Mouse (Mus musculus): ENCODE results near the gene Rft1.
"Not testable (repeated sequence)": the region's sequence is repeated elsewhere in the genome, so short reads cannot be mapped to it uniquely, and the experiment has no call there.

The Rft1 gene

GRCm38 (mm10) chr14:30671986-30672312, 17.8 kb downstream of the Rft1 start:
- peak; percentile 56 for DNase-seq (ENCODE audit: low spot score)

DNA sequence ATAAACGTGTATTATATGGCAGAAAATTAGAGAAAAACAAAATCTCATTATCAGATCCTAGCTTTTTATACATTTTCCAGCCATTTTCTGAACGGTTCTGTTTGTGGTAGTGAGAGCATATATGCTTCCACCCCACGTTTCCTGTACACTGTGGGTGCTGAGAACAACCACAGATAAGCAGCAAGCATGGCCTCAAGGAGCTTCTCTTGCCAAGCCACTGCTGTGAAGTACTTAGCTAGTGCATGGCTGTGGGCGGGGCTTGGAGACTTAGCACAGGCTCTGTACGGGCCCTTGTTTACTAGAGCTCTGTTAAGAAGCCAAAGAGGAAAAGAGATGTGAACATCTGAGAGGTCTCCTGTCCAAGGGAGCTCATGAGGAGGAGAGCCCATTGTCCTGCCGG, 20.8 kb downstream of the Rft1 start:
- DNase-seq (ENCODE audit: low spot score), result no peak

DNA sequence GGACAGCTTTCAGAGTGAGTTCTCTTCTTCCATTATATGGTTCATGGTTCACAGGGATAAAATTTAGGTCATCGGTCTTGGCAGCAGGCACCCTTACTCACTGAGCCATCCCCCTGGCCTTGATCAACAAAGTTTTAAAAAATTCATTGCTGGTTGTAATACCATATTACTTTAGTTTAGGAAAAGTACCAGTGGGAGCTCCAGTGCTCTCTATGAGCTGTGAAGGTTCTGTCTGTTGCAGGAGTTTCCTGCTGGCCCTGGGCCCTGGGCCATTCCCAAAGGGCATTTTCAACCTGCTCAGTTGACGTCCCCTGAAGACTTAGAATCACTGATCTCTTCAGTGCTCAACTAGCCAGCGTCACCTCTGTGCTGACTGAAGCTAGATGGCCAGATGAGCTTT, 28.0 kb downstream of the Rft1 start:
- DNase-seq (ENCODE audit: low spot score), result no peak

- no peak for DNase-seq (ENCODE audit: low spot score)
Observed at GRCm38 (mm10) chr14:30690685-30691084, 36.5 kb downstream of the Rft1 start.

DNA sequence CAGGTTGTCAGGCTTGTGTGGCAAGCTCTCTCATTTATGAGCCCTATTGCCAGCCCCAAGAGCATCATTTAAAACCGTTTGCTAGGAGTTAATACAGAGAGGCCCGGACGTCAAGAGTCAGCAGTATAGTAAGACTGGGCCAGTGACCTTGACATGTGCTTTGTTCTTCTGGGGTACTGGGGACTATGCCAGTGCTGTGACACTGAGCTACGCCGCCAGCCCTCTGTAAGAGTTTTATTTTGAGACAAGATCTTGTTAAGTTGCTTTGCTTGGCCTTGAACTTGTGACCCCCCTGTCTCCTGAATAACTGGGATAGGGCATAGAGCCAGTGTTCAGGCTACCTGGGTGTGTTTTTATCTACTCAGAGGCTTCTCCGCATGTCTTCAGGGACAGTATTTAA, 38.3 kb downstream of the Rft1 start:
- no peak for DNase-seq (ENCODE audit: low spot score)

DNA sequence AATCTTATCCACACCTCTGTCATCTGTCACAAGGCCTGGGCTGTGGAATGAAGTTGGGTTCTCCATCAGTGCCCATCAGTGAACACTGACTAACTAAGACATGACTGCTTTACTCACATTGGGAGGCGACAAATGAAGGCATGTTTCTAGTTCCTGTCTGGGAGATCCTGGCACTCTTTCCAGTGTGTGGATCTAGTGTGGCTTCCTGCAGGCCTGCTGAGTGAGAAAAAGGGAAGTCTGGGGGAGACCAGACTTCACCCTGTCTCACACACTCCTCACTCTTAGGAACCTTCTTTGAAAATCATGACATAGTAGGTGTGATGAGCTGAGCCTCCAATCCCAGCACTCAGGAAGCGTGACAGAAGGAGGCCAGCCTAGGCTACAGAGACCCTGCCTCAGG, 40.6 kb downstream of the Rft1 start:
- no peak for DNase-seq (ENCODE audit: low spot score)

GRCm38 (mm10) chr14:30695609-30696008, 41.4 kb downstream of the Rft1 start:
- no peak for DNase-seq (ENCODE audit: low spot score)

DNA sequence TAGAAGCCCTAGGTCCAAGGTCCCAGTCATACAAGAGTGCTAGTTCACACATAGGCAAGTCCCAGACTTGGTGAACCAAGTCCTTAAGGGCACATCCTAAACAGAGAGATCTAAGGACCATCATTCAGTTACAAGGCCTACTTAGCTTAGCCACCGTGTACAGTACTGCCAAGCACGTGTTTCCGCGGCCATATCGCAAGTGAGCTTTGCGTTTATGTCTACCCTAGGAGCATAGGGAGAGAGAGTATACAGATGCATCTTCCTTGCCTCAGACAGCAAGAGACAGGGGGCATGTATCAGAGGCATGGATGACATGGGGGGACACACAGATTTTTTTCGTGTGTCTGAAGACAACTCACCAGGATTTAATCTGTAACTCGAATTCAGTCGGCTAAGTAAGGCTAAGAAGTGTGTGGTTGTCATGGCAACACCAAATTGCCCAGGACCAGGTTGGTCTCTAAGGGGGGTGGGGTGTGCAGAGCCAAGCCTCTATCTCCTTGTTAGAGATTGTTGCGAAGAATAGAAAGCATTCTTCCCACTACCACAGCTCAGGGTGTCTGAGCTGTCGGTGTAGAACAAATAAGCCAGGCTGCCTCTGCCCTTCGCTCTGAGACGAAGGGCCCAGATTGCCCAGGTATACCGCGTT, 43.4 kb downstream of the Rft1 start:
- DNase-seq (ENCODE audit: low spot score), result no peak

GRCm38 (mm10) chr14:30699656-30700055, 45.5 kb downstream of the Rft1 start:
- DNase-seq (ENCODE audit: low spot score), result no peak

- no peak for DNase-seq (ENCODE audit: low spot score)
Observed at GRCm38 (mm10) chr14:30702512-30702911, 48.4 kb downstream of the Rft1 start.

- no peak for DNase-seq (ENCODE audit: low spot score)
Observed at GRCm38 (mm10) chr14:30703079-30703478, 48.9 kb downstream of the Rft1 start.

GRCm38 (mm10) chr14:30704098-30704855, 50.1 kb downstream of the Rft1 start:
- DNase-seq (ENCODE audit: low spot score), result no peak

GRCm38 (mm10) chr14:30711892-30712291, 57.7 kb downstream of the Rft1 start:
- no peak for DNase-seq (ENCODE audit: low spot score)

DNA sequence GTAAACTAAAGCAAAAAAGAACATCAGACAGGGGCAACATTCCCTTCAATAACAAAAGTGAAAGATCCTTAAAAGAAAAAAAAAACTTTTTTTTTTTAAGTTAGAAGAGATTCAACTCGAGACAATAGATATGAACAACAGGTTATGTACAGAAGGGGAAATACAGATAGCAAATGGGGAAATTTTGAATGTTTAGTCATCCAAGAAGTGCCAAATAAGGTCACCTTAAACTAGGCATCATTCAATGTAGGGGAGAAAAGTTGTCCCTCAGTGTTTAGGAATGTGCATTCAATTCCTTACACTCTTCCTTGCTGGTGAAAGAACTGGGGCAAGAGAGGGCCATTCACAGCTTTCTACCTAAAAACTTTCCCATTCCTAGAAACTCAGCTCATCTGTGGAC, 59.6 kb downstream of the Rft1 start:
- no peak for DNase-seq (ENCODE audit: low spot score)

- DNase-seq (ENCODE audit: low spot score), result peak; percentile 22
Observed at GRCm38 (mm10) chr14:30714799-30715617, 60.8 kb downstream of the Rft1 start, which contains the start of gene Sfmbt1. Gene Sfmbt1 (plus strand): TSS chr14:30714849.

GRCm38 (mm10) chr14:30715618-30716050, 61.5 kb downstream of the Rft1 start:
- no peak for DNase-seq (ENCODE audit: low spot score)

GRCm38 (mm10) chr14:30716051-30716952, 62.1 kb downstream of the Rft1 start:
- no peak for DNase-seq (ENCODE audit: low spot score)

GRCm38 (mm10) chr14:30716953-30717285, 62.8 kb downstream of the Rft1 start:
- DNase-seq (ENCODE audit: low spot score), result no peak

GRCm38 (mm10) chr14:30718696-30719095, 64.5 kb downstream of the Rft1 start:
- not testable (repeated sequence) for DNase-seq (ENCODE audit: low spot score)

GRCm38 (mm10) chr14:30719514-30719913, 65.4 kb downstream of the Rft1 start:
- DNase-seq (ENCODE audit: low spot score), result no peak

DNA sequence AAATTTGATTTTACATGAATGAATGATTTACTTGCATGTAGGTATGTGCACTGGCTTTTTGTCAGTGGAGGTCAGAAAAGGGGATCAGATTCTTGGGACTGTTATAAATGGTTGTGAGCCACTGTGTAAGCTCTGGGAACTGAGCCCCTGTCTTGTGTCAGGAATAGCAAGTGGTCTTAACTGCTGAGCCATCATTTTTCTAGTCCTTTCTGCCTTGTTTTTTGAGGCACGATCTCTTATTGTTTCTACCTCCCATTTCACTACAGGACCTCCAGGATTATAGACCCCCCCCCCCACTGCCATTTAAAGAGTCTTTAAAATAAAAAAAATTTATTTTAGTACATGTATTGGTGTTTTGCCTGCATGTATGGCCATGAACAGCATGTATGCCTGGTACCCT, 67.7 kb downstream of the Rft1 start:
- no peak for DNase-seq (ENCODE audit: low spot score)

- no peak for DNase-seq (ENCODE audit: low spot score)
Observed at GRCm38 (mm10) chr14:30722406-30722805, 68.2 kb downstream of the Rft1 start.

Data from urinary bladder, postnatal 10 days (tissue).